Mouse (Mus musculus) heart, postnatal 10 days (tissue): ENCODE measurements at regions not wholly inside any gene's neighbourhood (a gene's known extent, or its start where the extent isn't known, plus 50 kb on each side); places are given as distances from the start of the nearest gene placed in this dataset.
"Not testable (repeated sequence)": the region's sequence is repeated elsewhere in the genome, so short reads cannot be mapped to it uniquely, and the experiment has no call there.

Source experiments
- DNase-seq, 2 experiments: peaks; one replicate each; pipeline ENCODE4 v3.0.0; 2021
- intact Hi-C: fragments of 180-260 bp; cut with DNase I; formaldehyde crosslinking; loops from one replicate; pipeline ENCODE4 v1.15.1; 2025

- intact Hi-C loops: loop anchor here (5.0 kb wide), 1 partner anchor 78 kb away; no protein-coding TSS in a partner anchor
- DNase-seq: no peak
Observed at GRCm38 (mm10) chr8:26590591-26591212, 386.4 kb upstream of the Zfp703 start.

- intact Hi-C loops: loop anchor here (5.0 kb wide), 1 partner anchor 79 kb away; no protein-coding TSS in a partner anchor
- no peak for DNase-seq
Observed at GRCm38 (mm10) chr8:26591266-26591665, 385.9 kb upstream of the Zfp703 start.

GRCm38 (mm10) chr8:26593536-26594368 is 383.4 kb upstream of the Zfp703 start:
- DNase-seq: no peak
- intact Hi-C loops: loop anchor here (5.0 kb wide), 1 partner anchor 81 kb away; no protein-coding TSS in a partner anchor

GRCm38 (mm10) chr8:26594369-26594920 is 382.7 kb upstream of the Zfp703 start:
- intact Hi-C loops: loop anchor here (5.0 kb wide), 1 partner anchor 82 kb away; no protein-coding TSS in a partner anchor
- DNase-seq: no peak

GRCm38 (mm10) chr8:26595431-26596018 is 381.6 kb upstream of the Zfp703 start:
- intact Hi-C loops: no loop called here
- no peak for DNase-seq

GRCm38 (mm10) chr8:26596665-26597362 is 380.3 kb upstream of the Zfp703 start:
- intact Hi-C loops: no loop called here
- DNase-seq: peak in 1 of 2 experiments; percentile 4

- intact Hi-C loops: no loop called here
- DNase-seq: no peak
Observed at GRCm38 (mm10) chr8:26598520-26598919, 378.6 kb upstream of the Zfp703 start.

- no peak for DNase-seq
- intact Hi-C loops: no loop called here
Observed at GRCm38 (mm10) chr8:26600127-26600526, 377.0 kb upstream of the Zfp703 start.

- intact Hi-C loops: no loop called here
- DNase-seq: no peak
Observed at GRCm38 (mm10) chr8:26608001-26608400, 369.1 kb upstream of the Zfp703 start.

- intact Hi-C loops: no loop called here
- DNase-seq: no peak
Observed at GRCm38 (mm10) chr8:26608588-26608987, 368.5 kb upstream of the Zfp703 start.

- no peak for DNase-seq
- intact Hi-C loops: no loop called here
Observed at GRCm38 (mm10) chr8:26612153-26612552, 365.0 kb upstream of the Zfp703 start.

- no peak for DNase-seq
- intact Hi-C loops: no loop called here
Observed at GRCm38 (mm10) chr8:26622311-26623052, 354.6 kb upstream of the Zfp703 start.

GRCm38 (mm10) chr8:26626186-26626585 is 350.9 kb upstream of the Zfp703 start:
- intact Hi-C loops: no loop called here
- DNase-seq: no peak

GRCm38 (mm10) chr8:26626651-26627077 is 350.5 kb upstream of the Zfp703 start:
- peak; percentile 41 to 61 for DNase-seq
- intact Hi-C loops: no loop called here

GRCm38 (mm10) chr8:26627191-26627891 is 349.8 kb upstream of the Zfp703 start:
- DNase-seq: peak in 1 of 2 experiments; percentile 7
- intact Hi-C loops: no loop called here

- intact Hi-C loops: no loop called here
- no peak for DNase-seq
Observed at GRCm38 (mm10) chr8:26630544-26630943, 346.6 kb upstream of the Zfp703 start.

GRCm38 (mm10) chr8:26635701-26636100 is 341.4 kb upstream of the Zfp703 start:
- no peak for DNase-seq

GRCm38 (mm10) chr8:26645375-26645774 is 331.8 kb upstream of the Zfp703 start:
- DNase-seq, intact Hi-C loops: not testable (repeated sequence)

More at GRCm38 (mm10) chr8:26635701-26636100, 341.4 kb upstream of the Zfp703 start:
- intact Hi-C loops: no loop called here

- no peak for DNase-seq
- intact Hi-C loops: no loop called here
Observed at GRCm38 (mm10) chr8:26650287-26650686, 326.8 kb upstream of the Zfp703 start.
